Mouse (Mus musculus): Measurements from ENCODE around the gene Chmp2b. TPM values are rescaled to one million over a fixed set of nuclear protein-coding genes. Genes with fewer than 3 reads are reported as not detected.

Gene Chmp2b
- polyA plus RNA-seq, 1 experiment from 2014 or later: 151 TPM

GRCm38 (mm10) chr16:65559591-65559990, 2.9 kb downstream of the Chmp2b start:
- H3K36me3 ChIP-seq: no peaks in the 10 kb centered on the region
- H3K9ac ChIP-seq: no peak overlapping the region
- H3K27me3 ChIP-seq: no peaks in the 10 kb centered on the region
- H3K9me3 ChIP-seq: no peaks in the 10 kb centered on the region
- H3K27ac ChIP-seq (replicated peaks): no peak overlapping the region
- H3K4me2 ChIP-seq: peak overlapping the region; percentile 68
- ATAC-seq (ENCODE audit: low FRiP score, low read depth): no peak
- 88% methylated on average over 2 of the region's 2 CpGs for WGBS
- peak overlapping the region; percentile 12; the same call in 1 of the 2 replicates for H3K4me3 ChIP-seq
- H3K4me1 ChIP-seq (replicated peaks): peaks cover 16% of the 10 kb centered on the region

- no peak for ATAC-seq (ENCODE audit: low FRiP score, low read depth)
- WGBS: 69% methylated on average over 5 of the region's 5 CpGs
- Histone ChIP-seq H3K4me1 (replicated peaks) (peaks cover 14% of the 10 kb centered on the region), H3K4me2 (no peak overlapping the region), H3K9me3 (no peaks in the 10 kb centered on the region), H3K9ac (no peak overlapping the region), H3K36me3 (no peaks in the 10 kb centered on the region), H3K27me3 (no peaks in the 10 kb centered on the region), H3K27ac (replicated peaks) (no peak overlapping the region), H3K4me3 (no peak overlapping the region)
Observed at GRCm38 (mm10) chr16:65557369-65557768, 5.2 kb downstream of the Chmp2b start.

GRCm38 (mm10) chr16:65554267-65554666, 8.3 kb downstream of the Chmp2b start:
- 95% methylated on average over 5 of the region's 5 CpGs for WGBS
- ATAC-seq (ENCODE audit: low FRiP score, low read depth): no peak
- no peaks in the 10 kb centered on the region for H3K9me3 ChIP-seq
- H3K4me3 ChIP-seq: no peak overlapping the region
- no peaks in the 10 kb centered on the region for H3K27me3 ChIP-seq
- H3K27ac ChIP-seq (replicated peaks): no peak overlapping the region
- H3K36me3 ChIP-seq: peaks cover 4% of the 10 kb centered on the region; the same call in 1 of the 2 replicates
- H3K9ac ChIP-seq: no peak overlapping the region
- no peak overlapping the region for H3K4me2 ChIP-seq
- no peaks in the 10 kb centered on the region for H3K4me1 ChIP-seq (replicated peaks)

- ATAC-seq (ENCODE audit: low FRiP score, low read depth): no peak
- 64% methylated on average over 13 of the region's 13 CpGs for WGBS
- Histone ChIP-seq H3K9me3 (no peaks in the 10 kb centered on the region), H3K27me3 (no peaks in the 10 kb centered on the region), H3K9ac (no peak overlapping the region), H3K4me1 (replicated peaks) (no peaks in the 10 kb centered on the region), H3K4me3 (no peak overlapping the region), H3K4me2 (no peak overlapping the region), H3K27ac (replicated peaks) (no peak overlapping the region), H3K36me3 (peaks cover 7% of the 10 kb centered on the region; the same call in 1 of the 2 replicates)
Observed at GRCm38 (mm10) chr16:65550814-65551213, 11.7 kb downstream of the Chmp2b start.

GRCm38 (mm10) chr16:65548960-65549359, 13.6 kb downstream of the Chmp2b start:
- 91% methylated on average over 7 of the region's 7 CpGs for WGBS
- no peaks in the 10 kb centered on the region for H3K4me1 ChIP-seq (replicated peaks)
- H3K4me2 ChIP-seq: no peak overlapping the region
- no peak overlapping the region for H3K4me3 ChIP-seq
- H3K36me3 ChIP-seq: peaks cover 25% of the 10 kb centered on the region
- no peaks in the 10 kb centered on the region for H3K9me3 ChIP-seq
- no peak overlapping the region for H3K27ac ChIP-seq (replicated peaks)
- no peak for ATAC-seq (ENCODE audit: low FRiP score, low read depth)
- no peak overlapping the region for H3K9ac ChIP-seq
- no peaks in the 10 kb centered on the region for H3K27me3 ChIP-seq

GRCm38 (mm10) chr16:65543676-65544293, 18.7 kb downstream of the Chmp2b start:
- ATAC-seq (ENCODE audit: low FRiP score, low read depth): no peak
- WGBS: 90% methylated on average over 11 of the region's 11 CpGs
- Histone ChIP-seq H3K9me3 (no peaks in the 10 kb centered on the region), H3K4me3 (no peak overlapping the region), H3K36me3 (peaks cover 44% of the 10 kb centered on the region), H3K4me1 (replicated peaks) (no peaks in the 10 kb centered on the region), H3K9ac (no peak overlapping the region), H3K4me2 (no peak overlapping the region), H3K27ac (replicated peaks) (no peak overlapping the region), H3K27me3 (no peaks in the 10 kb centered on the region)

GRCm38 (mm10) chr16:65533315-65533999, 29.1 kb downstream of the Chmp2b start:
- ATAC-seq (ENCODE audit: low FRiP score, low read depth): no peak
- no peaks in the 10 kb centered on the region for H3K27me3 ChIP-seq
- H3K9me3 ChIP-seq: no peaks in the 10 kb centered on the region
- no peaks in the 10 kb centered on the region for H3K36me3 ChIP-seq
- 34% methylated on average over 12 of the region's 12 CpGs for WGBS
- no peak overlapping the region for H3K4me3 ChIP-seq
- H3K27ac ChIP-seq (replicated peaks): no peak overlapping the region
- no peaks in the 10 kb centered on the region for H3K4me1 ChIP-seq (replicated peaks)
- no peak overlapping the region for H3K9ac ChIP-seq
- no peak overlapping the region for H3K4me2 ChIP-seq

GRCm38 (mm10) chr16:65531663-65532062, 30.9 kb downstream of the Chmp2b start:
- no peak overlapping the region for H3K4me3 ChIP-seq
- WGBS: 76% methylated on average over 8 of the region's 8 CpGs
- no peak for ATAC-seq (ENCODE audit: low FRiP score, low read depth)
- no peak overlapping the region for H3K27ac ChIP-seq (replicated peaks)
- H3K9ac ChIP-seq: no peak overlapping the region
- no peak overlapping the region for H3K4me2 ChIP-seq
- no peaks in the 10 kb centered on the region for H3K9me3 ChIP-seq
- no peaks in the 10 kb centered on the region for H3K27me3 ChIP-seq
- no peaks in the 10 kb centered on the region for H3K4me1 ChIP-seq (replicated peaks)
- no peaks in the 10 kb centered on the region for H3K36me3 ChIP-seq

- Histone ChIP-seq H3K9ac (no peak overlapping the region), H3K27me3 (no peaks in the 10 kb centered on the region), H3K27ac (replicated peaks) (no peak overlapping the region), H3K4me1 (replicated peaks) (no peaks in the 10 kb centered on the region), H3K4me2 (no peak overlapping the region), H3K9me3 (no peaks in the 10 kb centered on the region), H3K4me3 (no peak overlapping the region), H3K36me3 (no peaks in the 10 kb centered on the region)
- WGBS: 11% methylated on average over 5 of the region's 5 CpGs
- no peak for ATAC-seq (ENCODE audit: low FRiP score, low read depth)
Observed at GRCm38 (mm10) chr16:65529589-65529988, 32.9 kb downstream of the Chmp2b start.

- H3K9me3 ChIP-seq: no peaks in the 10 kb centered on the region
- no peak overlapping the region for H3K9ac ChIP-seq
- H3K27ac ChIP-seq (replicated peaks): no peak overlapping the region
- 88% methylated on average over 5 of the region's 5 CpGs for WGBS
- ATAC-seq (ENCODE audit: low FRiP score, low read depth): no peak
- H3K36me3 ChIP-seq: no peaks in the 10 kb centered on the region
- no peaks in the 10 kb centered on the region for H3K4me1 ChIP-seq (replicated peaks)
- H3K4me3 ChIP-seq: no peak overlapping the region
- H3K4me2 ChIP-seq: no peak overlapping the region
- H3K27me3 ChIP-seq: no peaks in the 10 kb centered on the region
Observed at GRCm38 (mm10) chr16:65526695-65527094, 35.8 kb downstream of the Chmp2b start.

GRCm38 (mm10) chr16:65526004-65526403, 36.5 kb downstream of the Chmp2b start:
- Histone ChIP-seq H3K4me1 (replicated peaks) (no peaks in the 10 kb centered on the region), H3K4me2 (no peak overlapping the region), H3K27me3 (no peaks in the 10 kb centered on the region), H3K27ac (replicated peaks) (no peak overlapping the region), H3K4me3 (no peak overlapping the region), H3K9me3 (no peaks in the 10 kb centered on the region), H3K9ac (no peak overlapping the region), H3K36me3 (no peaks in the 10 kb centered on the region)
- no peak for ATAC-seq (ENCODE audit: low FRiP score, low read depth)
- WGBS: 83% methylated on average over 2 of the region's 2 CpGs

GRCm38 (mm10) chr16:65520211-65520610, 42.3 kb downstream of the Chmp2b start, which contains the start of gene Pou1f1:
Pou1f1 (plus strand) TSS chr16:65520511.
- H3K36me3 ChIP-seq: no peaks in the 10 kb centered on the region
- ATAC-seq (ENCODE audit: low FRiP score, low read depth): no peak
- no peak within 1 kb of the TSS for H3K4me3 ChIP-seq
- H3K4me1 ChIP-seq (replicated peaks): no peaks in the 10 kb centered on the region
- WGBS: 87% methylated on average over 6 of the region's 6 CpGs
- H3K4me2 ChIP-seq: no peak within 1 kb of the TSS
- no peaks in the 10 kb centered on the region for H3K27me3 ChIP-seq
- no peak within 1 kb of the TSS for H3K9ac ChIP-seq
- H3K9me3 ChIP-seq: no peaks in the 10 kb centered on the region
- H3K27ac ChIP-seq (replicated peaks): no peak within 1 kb of the TSS
